ENCODE assay signal across 32 mouse cellular contexts in genomic region chr14:4183375-4183774, GRCm38 (mm10). TPM values are rescaled to one million over a fixed set of nuclear protein-coding genes. Genes with fewer than 3 reads are reported as not detected.
DNase-seq lines count a peak whose midpoint lies in the region; ATAC-seq and TF ChIP-seq lines count a peak whose summit lies in the region.
"Not testable (repeated sequence)": the region's sequence is repeated elsewhere in the genome, so short reads cannot be mapped to it uniquely, and the experiment has no call there.
"Had no signal": no experiment of that assay in that cellular context is flagged by ENCODE, and none has a peak within 500 bp of the region (broad histone marks: within the 10 kb centered on the region; RNA-seq: fewer than 3 reads in every experiment).

No protein-coding gene starts in this region.

- H3K4me1 ChIP-seq in liver, postnatal 0 days (ENCODE audit: insufficient read depth); midbrain, postnatal 0 days (ENCODE audit: insufficient read depth, low read length): not testable (repeated sequence)

- not testable (repeated sequence) for H3K36me3 ChIP-seq in liver, postnatal 0 days (replicated peaks; ENCODE audit: insufficient read depth, low read length); midbrain, postnatal 0 days (ENCODE audit: insufficient read depth, low read length)

- TF ChIP-seq EP300 in liver, postnatal 0 days (IDR thresholded peaks at IDR 0.05; ENCODE audit: low read depth), result not testable (repeated sequence)

- H3K27me3 ChIP-seq in liver, postnatal 0 days (ENCODE audit: insufficient read depth, low read length); midbrain, postnatal 0 days (ENCODE audit: insufficient read depth, low read length): not testable (repeated sequence)

- not testable (repeated sequence) for ATAC-seq in liver, postnatal 0 days; midbrain, postnatal 0 days (ENCODE audit: low FRiP score)

- not testable (repeated sequence) for H3K9ac ChIP-seq in liver, postnatal 0 days (replicated peaks); midbrain, postnatal 0 days (replicated peaks; ENCODE audit: low read length, poor library complexity, severe bottlenecking)

- not testable (repeated sequence) for H3K4me3 ChIP-seq in gastrocnemius, adult 2 months; liver, postnatal 0 days (ENCODE audit: low read depth, low read length); midbrain, postnatal 0 days (ENCODE audit: low read depth, low read length)

- peak; percentile 19 to 28 for DNase-seq in cerebellum, postnatal 10 days
- DNase-seq in gastrocnemius, adult 2 months, result peak; percentile 3
- DNase-seq in heart, postnatal 4 days, result peak; percentile 4
- peak; percentile 7 for DNase-seq in kidney, adult 9 months
- peak; percentile 4 to 10 for DNase-seq in kidney, postnatal 4 days
- not testable (repeated sequence) for DNase-seq in liver, postnatal 0 days; midbrain, postnatal 0 days (ENCODE audit: low spot score)
- DNase-seq in right cerebral cortex, postnatal 4 days, result peak; percentile 1

- intact Hi-C loops in gastrocnemius, adult 2 months (cut with DNase I), result not testable (repeated sequence)

- H3K9me3 ChIP-seq in liver, postnatal 0 days (ENCODE audit: low read length); midbrain, postnatal 0 days (ENCODE audit: low read length): not testable (repeated sequence)

- not testable (repeated sequence) for H3K27ac ChIP-seq in gastrocnemius, adult 2 months; liver, postnatal 0 days (ENCODE audit: low read depth); midbrain, postnatal 0 days (ENCODE audit: low read depth, low read length)

- 34% methylated on average over 4 of the region's 10 CpGs for WGBS in liver, postnatal 0 days (ENCODE audit: insufficient replicate concordance)
- 40% methylated on average over 4 of the region's 10 CpGs for WGBS in midbrain, postnatal 0 days

- H3K4me2 ChIP-seq in liver, postnatal 0 days (ENCODE audit: low read depth, low read length); midbrain, postnatal 0 days (ENCODE audit: low read depth, low read length, poor library complexity, severe bottlenecking): not testable (repeated sequence)

- TF ChIP-seq CTCF in gastrocnemius, adult 2 months (IDR thresholded peaks at IDR 0.05), result not testable (repeated sequence)
- 0 out of 2 replicates have a peak, but pooled peaks have one; percentile 6 for TF ChIP-seq CTCF in liver, postnatal 0 days (IDR thresholded peaks at IDR 0.05; ENCODE audit: low read depth)
- peak; percentile 56 for TF ChIP-seq CTCF in midbrain, postnatal 0 days (IDR thresholded peaks at IDR 0.05)

RNA-seq across cellular contexts. Expression of gene Gm2974, which starts 1.0 kb away (rescaled TPM):
- total RNA-seq in gastrocnemius, adult 2 months (2021), result not detected
- total RNA-seq in heart, postnatal 4 days (2021), result under 1 TPM; 0.19 to 0.20 TPM
- polyA plus RNA-seq in liver, postnatal 0 days (2015; fragmentation: Nextera tagmentation; extraction: Ambion mirVana), result not detected in 2 replicates
- total RNA-seq in midbrain, postnatal 0 days (2014; rRNA removed), result 7.2 and 10.0 TPM in 2 replicates
- 8.7 and 12.0 TPM in 2 replicates for polyA plus RNA-seq in midbrain, postnatal 0 days (2015; fragmentation: Nextera tagmentation; extraction: Ambion mirVana)
- total RNA-seq: adrenal gland, adult 2 months; adrenal gland, postnatal 14 days; adrenal gland, postnatal 4 days; CH12.LX; gastrocnemius, adult 8-10 months; gastrocnemius, postnatal 25 days; heart, adult 18-20 months; heart, postnatal 25 days; MEL had no signal

RNA-seq across cellular contexts. Expression of gene Gm3127, which starts 18.5 kb away (rescaled TPM):
- not detected for total RNA-seq in gastrocnemius, adult 2 months (2021)
- not detected for total RNA-seq in heart, postnatal 4 days (2021)
- not detected in 2 replicates for polyA plus RNA-seq in liver, postnatal 0 days (2015; fragmentation: Nextera tagmentation; extraction: Ambion mirVana)
- not detected in 2 replicates for total RNA-seq in midbrain, postnatal 0 days (2014; rRNA removed)
- polyA plus RNA-seq in midbrain, postnatal 0 days (2015; fragmentation: Nextera tagmentation; extraction: Ambion mirVana), result not detected in 2 replicates
- total RNA-seq: adrenal gland, adult 2 months; adrenal gland, postnatal 14 days; adrenal gland, postnatal 4 days; CH12.LX; gastrocnemius, adult 8-10 months; gastrocnemius, postnatal 25 days; heart, adult 18-20 months; heart, postnatal 25 days; MEL had no signal
- polyA plus RNA-seq: adrenal gland, adult 2 months; cerebellum, adult 2 months; embryonic facial prominence, embryonic 11.5 days; embryonic facial prominence, embryonic 14.5 days; forebrain, embryonic 10.5 days; forebrain, embryonic 13.5 days; forebrain, embryonic 16.5 days; frontal cortex, adult 2 months; gonadal fat pad, adult 2 months; heart, embryonic 10.5 days; heart, embryonic 13.5 days; heart, embryonic 16.5 days; hindbrain, embryonic 10.5 days; hindbrain, embryonic 13.5 days; hindbrain, embryonic 16.5 days; inflammation-experienced regulatory T-cells, adult 6 months had no signal
